Mouse (Mus musculus) cortical plate, adult 2 months (tissue): ENCODE data around the gene Adipoq. TPM values are rescaled to one million over a fixed set of nuclear protein-coding genes. Genes with fewer than 3 reads are reported as not detected.

Experiments used
- H3K27ac ChIP-seq: fragments of 200-500 bp; 2 replicates; pipeline ENCODE4 v1.5.1; 2012; ENCODE audit warnings: low read length, control low read depth, inconsistent platforms; ENCODE audit not compliant: insufficient read depth
- H3K4me1 ChIP-seq: fragments of 200-500 bp; 2 replicates; pipeline ENCODE4 v1.6.1; 2011; ENCODE audit warnings: low read length; ENCODE audit not compliant: control insufficient read depth, insufficient read depth
- H3K4me3 ChIP-seq: fragments of 200-500 bp; 2 replicates; pipeline ENCODE4 v1.5.1; 2011; ENCODE audit warnings: mild to moderate bottlenecking, low read length, control low read depth; ENCODE audit not compliant: insufficient read depth
- CTCF ChIP-seq: fragments of 200-500 bp; IDR thresholded peaks from 2 replicates; pipeline ENCODE4 v1.5.1; 2011; ENCODE audit warnings: mild to moderate bottlenecking, control low read depth, low read length; ENCODE audit not compliant: insufficient read depth; ENCODE audit errors: extremely low read depth
- POLR2A ChIP-seq: fragments of 200-500 bp; IDR thresholded peaks from 2 replicates; pipeline ENCODE4 v1.6.1; 2011; ENCODE audit warnings: mild to moderate bottlenecking, low read length, control low read depth; ENCODE audit not compliant: insufficient read depth; ENCODE audit errors: extremely low read depth
- polyA plus RNA-seq: library from polyadenylated mRNA; depleted of rRNA; stranded (reverse); fragments of >200 nt; gene quantifications from 2 replicates; pipeline ENCODE4 v1.2.3, GENCODE M21; 2012

Adipoq gene
- polyA plus RNA-seq, 1 experiment, result 0.15 TPM

- no peak overlapping the region for H3K4me3 ChIP-seq
- H3K4me1 ChIP-seq, result peaks cover 3% of the 10 kb centered on the region; the same call in 1 of the 2 replicates
- no peak for TF ChIP-seq CTCF
- no peak for TF ChIP-seq POLR2A
- no peak overlapping the region for H3K27ac ChIP-seq
Observed at GRCm38 (mm10) chr16:23132336-23132735, 14.0 kb upstream of the Adipoq start.

DNA sequence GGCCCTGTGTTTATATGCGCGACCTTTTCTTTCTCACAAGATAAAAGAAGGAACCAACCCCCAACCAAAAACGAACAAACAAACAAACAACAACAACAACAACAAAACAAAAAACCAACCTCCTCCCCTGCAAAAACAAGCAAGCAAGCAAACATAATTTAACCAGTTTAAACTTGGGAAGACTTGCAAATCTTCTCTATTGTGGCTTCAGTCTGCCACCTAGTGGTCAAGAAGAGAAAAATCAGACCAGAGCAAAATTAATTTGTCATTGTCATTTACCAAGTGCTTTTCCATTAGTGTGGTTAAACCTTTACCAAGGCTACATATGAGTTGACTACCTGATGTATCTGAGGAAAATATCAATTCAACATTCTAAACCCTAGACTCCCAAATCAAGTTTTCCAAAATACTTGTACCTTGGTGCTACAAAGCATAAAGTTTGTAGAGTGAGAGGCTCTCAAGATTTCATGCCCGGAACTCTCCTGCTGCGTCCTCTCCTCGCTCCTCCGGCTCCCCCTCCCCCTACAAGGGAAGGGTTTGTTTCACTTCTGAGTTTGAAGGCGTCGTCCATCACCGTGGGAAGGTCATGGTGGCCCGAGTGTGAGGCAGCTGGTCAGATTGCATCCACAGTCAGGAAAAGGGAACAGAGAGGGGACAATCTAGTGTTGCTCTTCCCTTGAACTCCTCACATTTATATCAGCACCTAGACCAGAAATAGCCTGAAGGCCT is 10.8 kb upstream of the Adipoq start:
- H3K27ac ChIP-seq, result no peak overlapping the region
- no peak for TF ChIP-seq POLR2A
- no peaks in the 10 kb centered on the region for H3K4me1 ChIP-seq
- no peak overlapping the region for H3K4me3 ChIP-seq

DNA sequence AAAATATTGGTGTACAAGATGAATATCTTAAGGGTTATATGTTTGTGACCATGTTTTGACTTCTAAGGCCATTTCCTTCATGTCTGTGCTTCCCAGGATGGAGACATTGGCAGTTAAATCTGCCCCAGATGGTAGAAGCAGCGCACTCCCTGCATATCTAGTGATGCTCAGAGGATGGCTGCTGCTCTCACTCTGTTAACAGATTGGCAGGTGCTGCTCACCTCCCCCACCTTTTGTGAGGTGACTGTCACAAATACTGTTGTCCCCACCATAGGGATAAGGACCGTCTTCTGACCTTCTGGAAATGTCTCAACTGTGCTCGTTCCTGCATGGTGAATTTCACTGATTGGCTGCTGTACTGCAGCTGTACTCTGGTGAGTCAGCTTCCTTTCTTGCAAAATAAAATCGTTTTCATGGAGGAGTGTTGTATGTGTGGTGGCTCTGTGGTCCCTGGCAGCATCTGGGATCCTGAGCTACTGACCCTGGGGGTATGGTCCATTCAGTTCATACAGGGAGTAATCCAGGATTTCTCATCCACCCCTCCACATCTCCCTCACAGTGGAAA is 9.8 kb upstream of the Adipoq start:
- TF ChIP-seq CTCF (no peak), POLR2A (no peak)
- Histone ChIP-seq H3K27ac (no peak overlapping the region), H3K4me1 (no peaks in the 10 kb centered on the region), H3K4me3 (no peak overlapping the region)

- Histone ChIP-seq H3K27ac (no peak overlapping the region), H3K4me3 (no peak overlapping the region), H3K4me1 (no peaks in the 10 kb centered on the region)
- no peak for TF ChIP-seq CTCF
- no peak for TF ChIP-seq POLR2A
Observed at GRCm38 (mm10) chr16:23140911-23141310, 5.4 kb upstream of the Adipoq start.

- H3K27ac ChIP-seq, result no peak overlapping the region
- H3K4me3 ChIP-seq, result no peak overlapping the region
- no peaks in the 10 kb centered on the region for H3K4me1 ChIP-seq
- TF ChIP-seq POLR2A, result no peak
- no peak for TF ChIP-seq CTCF
Observed at GRCm38 (mm10) chr16:23144326-23144725, 2.0 kb upstream of the Adipoq start.

DNA sequence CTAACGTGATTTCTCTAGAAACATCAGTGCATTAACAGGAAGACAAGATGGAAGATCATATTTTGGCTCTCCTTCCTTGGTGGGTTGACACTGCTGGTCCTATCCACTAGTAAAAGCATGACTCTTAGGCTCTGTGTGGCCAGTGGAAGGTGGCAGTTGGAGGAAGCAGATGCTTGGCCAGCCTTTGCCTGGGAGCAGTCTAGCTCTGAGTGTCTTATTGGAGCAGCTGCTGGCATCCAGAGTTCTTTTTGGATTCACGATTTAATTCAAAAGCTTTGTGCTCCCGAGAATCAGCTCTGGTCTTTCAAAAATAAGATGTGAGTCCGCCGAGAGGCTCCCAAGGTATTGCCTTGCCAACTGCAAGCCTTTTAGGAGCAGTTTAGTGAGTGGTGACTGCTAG is 1.1 kb upstream of the Adipoq start:
- TF ChIP-seq CTCF (no peak), POLR2A (no peak)
- Histone ChIP-seq H3K4me1 (no peaks in the 10 kb centered on the region), H3K27ac (no peak overlapping the region)

DNA sequence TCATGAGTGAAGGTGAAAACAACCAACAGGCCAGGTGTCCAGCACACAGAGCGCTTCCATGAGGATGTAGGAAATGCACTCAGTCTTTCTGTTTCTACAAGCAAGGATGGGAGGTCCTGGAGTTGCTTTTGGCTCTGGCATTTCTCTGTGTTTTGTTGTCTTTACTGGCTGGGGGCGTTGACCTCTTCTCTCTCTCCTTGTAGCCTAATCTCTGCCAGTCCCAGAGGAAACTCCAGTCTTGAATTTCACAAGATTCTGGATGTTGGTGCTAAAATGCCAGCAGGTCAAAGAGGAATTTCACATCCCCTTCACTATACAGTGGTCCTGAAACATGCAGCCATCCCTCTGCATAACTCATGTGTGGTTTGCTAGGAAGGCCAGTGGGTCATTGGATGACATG is 2.6 kb downstream of the Adipoq start:
- H3K27ac ChIP-seq, result no peak overlapping the region
- TF ChIP-seq CTCF, result no peak
- TF ChIP-seq POLR2A, result no peak
- no peaks in the 10 kb centered on the region for H3K4me1 ChIP-seq
- no peak overlapping the region for H3K4me3 ChIP-seq

More for the DNA sequence above, 1.1 kb upstream of the Adipoq start:
- no peak overlapping the region for H3K4me3 ChIP-seq

DNA sequence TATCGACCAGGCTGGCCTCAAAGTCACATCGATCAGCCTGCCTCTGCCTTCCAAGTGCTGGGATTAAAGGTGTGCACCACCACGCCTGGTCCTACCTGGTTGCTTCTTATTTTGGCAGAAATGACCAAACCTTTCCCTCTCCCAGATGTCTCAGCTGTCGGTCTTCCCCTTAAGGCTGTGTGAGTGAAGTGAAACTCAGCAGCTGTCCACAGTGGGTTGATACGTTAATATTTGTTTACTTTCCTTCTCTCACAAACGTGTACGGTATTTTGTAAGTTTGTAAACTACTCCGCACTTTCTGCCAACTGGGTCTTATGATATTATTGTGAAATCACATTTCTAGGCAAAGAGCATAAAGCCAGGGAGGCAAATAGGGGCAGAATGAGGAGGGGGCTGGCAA is 3.1 kb downstream of the Adipoq start:
- no peak for TF ChIP-seq CTCF
- TF ChIP-seq POLR2A, result no peak
- Histone ChIP-seq H3K4me3 (no peak overlapping the region), H3K4me1 (no peaks in the 10 kb centered on the region), H3K27ac (no peak overlapping the region)

DNA sequence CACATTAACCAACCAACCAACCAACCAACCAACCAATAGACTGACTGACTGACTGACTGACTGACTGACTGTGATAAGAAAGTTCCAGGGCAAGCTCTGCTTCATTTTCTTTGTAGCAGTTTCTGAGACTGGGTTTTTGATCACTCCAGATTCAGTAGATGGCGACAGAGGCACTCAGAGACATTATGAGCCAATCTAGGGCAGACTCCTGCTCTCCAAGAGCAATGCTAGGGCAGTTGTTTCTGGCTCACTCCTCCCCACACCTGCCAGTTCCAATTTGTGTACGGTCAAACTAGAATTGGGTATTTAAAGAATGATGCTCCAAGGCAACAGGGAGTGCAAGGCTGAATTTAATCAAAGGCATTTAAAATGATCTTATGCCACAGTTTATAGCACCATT is 5.1 kb downstream of the Adipoq start:
- Histone ChIP-seq H3K4me3 (no peak overlapping the region), H3K27ac (no peak overlapping the region), H3K4me1 (no peaks in the 10 kb centered on the region)
- TF ChIP-seq POLR2A (no peak), CTCF (peak; percentile 71)

DNA sequence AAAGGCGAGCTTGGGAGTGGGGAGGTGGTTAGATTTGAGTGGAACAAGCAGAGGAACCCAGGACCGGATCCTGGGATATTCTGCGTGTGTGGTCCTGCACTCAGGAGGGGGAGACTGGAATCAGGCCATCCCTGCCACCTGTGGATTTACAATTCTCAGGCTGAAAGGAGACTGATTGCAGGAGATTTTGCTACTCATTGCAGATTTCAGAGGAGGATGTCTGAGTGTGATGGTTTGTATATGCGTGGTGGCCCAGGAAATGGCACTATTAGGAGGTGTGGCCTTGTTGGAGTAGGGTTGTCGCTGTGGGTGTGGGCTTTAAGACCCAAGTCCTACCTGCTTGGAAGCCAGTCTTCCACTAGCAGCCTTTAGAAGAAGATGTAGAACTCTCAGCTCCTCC is 7.9 kb downstream of the Adipoq start:
- Histone ChIP-seq H3K27ac (no peak overlapping the region), H3K4me3 (no peak overlapping the region), H3K4me1 (no peaks in the 10 kb centered on the region)
- no peak for TF ChIP-seq POLR2A
- no peak for TF ChIP-seq CTCF

DNA sequence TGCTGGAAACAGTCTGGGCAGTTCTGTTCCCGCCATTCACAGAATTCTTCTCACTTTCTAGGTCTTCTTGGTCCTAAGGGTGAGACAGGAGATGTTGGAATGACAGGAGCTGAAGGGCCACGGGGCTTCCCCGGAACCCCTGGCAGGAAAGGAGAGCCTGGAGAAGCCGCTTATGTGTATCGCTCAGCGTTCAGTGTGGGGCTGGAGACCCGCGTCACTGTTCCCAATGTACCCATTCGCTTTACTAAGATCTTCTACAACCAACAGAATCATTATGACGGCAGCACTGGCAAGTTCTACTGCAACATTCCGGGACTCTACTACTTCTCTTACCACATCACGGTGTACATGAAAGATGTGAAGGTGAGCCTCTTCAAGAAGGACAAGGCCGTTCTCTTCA is 10.7 kb downstream of the Adipoq start:
- TF ChIP-seq POLR2A, result no peak
- TF ChIP-seq CTCF, result no peak
- no peaks in the 10 kb centered on the region for H3K4me1 ChIP-seq
- no peak overlapping the region for H3K27ac ChIP-seq
- H3K4me3 ChIP-seq, result no peak overlapping the region
